Mouse (Mus musculus) spleen, adult 12 weeks (tissue): ENCODE measurements around the gene Marf1.

Source experiments
- DNase-seq: peaks from one replicate; pipeline ENCODE4 v3.0.0; 2022; ENCODE audit warnings: low spot score

Marf1 gene

GRCm38 (mm10) chr16:14059869-14060268, 103.3 kb downstream of the Marf1 start:
- DNase-seq = no peak
